Mouse (Mus musculus): Measurements from ENCODE around the gene Adamts6.

Adamts6 gene

GRCm38 (mm10) chr13:104287366-104288225 lies at the start of gene Adamts6:
Adamts6 (plus strand) TSS chr13:104287835.
- no peak for DNase-seq

- DNase-seq: no peak
Measured at GRCm38 (mm10) chr13:104258997-104259396, 28.6 kb upstream of the Adamts6 start.

- DNase-seq: peak; percentile 14
Measured at GRCm38 (mm10) chr13:104285031-104285431, 2.6 kb upstream of the Adamts6 start.

GRCm38 (mm10) chr13:104285737-104286311 lies 1.8 kb upstream of the Adamts6 start:
- peak; percentile 50 for DNase-seq

- DNase-seq: no peak
Measured at GRCm38 (mm10) chr13:104286336-104286735, 1.3 kb upstream of the Adamts6 start.

- DNase-seq: peak; percentile 93
Measured at GRCm38 (mm10) chr13:104286897-104287309, 732 bp upstream of the Adamts6 start.

GRCm38 (mm10) chr13:104288226-104288859 lies 708 bp downstream of the Adamts6 start:
- peak; percentile 56 for DNase-seq

- no peak for DNase-seq
Measured at GRCm38 (mm10) chr13:104289176-104289575, 1.5 kb downstream of the Adamts6 start.

- no peak for DNase-seq
Measured at GRCm38 (mm10) chr13:104295472-104295871, 7.8 kb downstream of the Adamts6 start.

GRCm38 (mm10) chr13:104329336-104329735 lies 41.7 kb downstream of the Adamts6 start:
- no peak for DNase-seq

GRCm38 (mm10) chr13:104329742-104330141 lies 42.1 kb downstream of the Adamts6 start:
- no peak for DNase-seq

- no peak for DNase-seq
Measured at GRCm38 (mm10) chr13:104352590-104352989, 65.0 kb downstream of the Adamts6 start.

- DNase-seq: no peak
Measured at GRCm38 (mm10) chr13:104393427-104394356, 106.1 kb downstream of the Adamts6 start.

- DNase-seq: no peak
Measured at GRCm38 (mm10) chr13:104397814-104398213, 110.2 kb downstream of the Adamts6 start.

- no peak for DNase-seq
Measured at GRCm38 (mm10) chr13:104432734-104433133, 145.1 kb downstream of the Adamts6 start.

GRCm38 (mm10) chr13:104442559-104442958 lies 154.9 kb downstream of the Adamts6 start:
- DNase-seq: no peak

- DNase-seq: no peak
Measured at GRCm38 (mm10) chr13:104445437-104445836, 157.8 kb downstream of the Adamts6 start.

- no peak for DNase-seq
Measured at GRCm38 (mm10) chr13:104446974-104447373, 159.3 kb downstream of the Adamts6 start.

- DNase-seq: no peak
Measured at GRCm38 (mm10) chr13:104447470-104447869, 159.8 kb downstream of the Adamts6 start.

GRCm38 (mm10) chr13:104448349-104448748 lies 160.7 kb downstream of the Adamts6 start:
- DNase-seq: no peak

- DNase-seq: no peak
Measured at GRCm38 (mm10) chr13:104453271-104453974, 165.8 kb downstream of the Adamts6 start.

GRCm38 (mm10) chr13:104460287-104460686 lies 172.7 kb downstream of the Adamts6 start:
- no peak for DNase-seq

Data from kidney, adult 11 months (tissue).